Mouse (Mus musculus): ENCODE data around the gene Prl3b1. TPM values are rescaled to one million over a fixed set of nuclear protein-coding genes. Genes with fewer than 3 reads are reported as not detected.

Gene Prl3b1
- polyA plus RNA-seq (2016; fragmentation: Nextera tagmentation; extraction: Ambion mirVana), result 0.30 and 0.82 TPM in 2 replicates

- Histone ChIP-seq H3K27ac (no peak within 1 kb of the TSS), H3K9me3 (no peaks in the 10 kb centered on the region), H3K4me3 (no peak within 1 kb of the TSS), H3K4me1 (no peaks in the 10 kb centered on the region), H3K36me3 (no peaks in the 10 kb centered on the region), H3K27me3 (ENCODE audit: insufficient read depth, poor library complexity, severe bottlenecking) (no peaks in the 10 kb centered on the region)
- WGBS, result 78% methylated on average over 1 of the region's 1 CpGs
- DNase-seq (ENCODE audit: low spot score), result no peak
These were observed at the start of gene Prl3b1 for GRCm38 (mm10) chr13:27241547-27241946. TSS of gene Prl3b1 (plus strand) at chr13:27241847.

GRCm38 (mm10) chr13:27196359-27196758 is 45.3 kb upstream of the Prl3b1 start, which contains the start of gene Prl3c1:
TSS of gene Prl3c1 (plus strand) at chr13:27196659.
- Histone ChIP-seq H3K4me1 (no peaks in the 10 kb centered on the region), H3K27ac (no peak within 1 kb of the TSS), H3K27me3 (ENCODE audit: insufficient read depth, poor library complexity, severe bottlenecking) (no peaks in the 10 kb centered on the region), H3K36me3 (no peaks in the 10 kb centered on the region), H3K9me3 (no peaks in the 10 kb centered on the region), H3K4me3 (no peak within 1 kb of the TSS)
- 78% methylated on average over 1 of the region's 1 CpGs for WGBS
- no peak for DNase-seq (ENCODE audit: low spot score)

GRCm38 (mm10) chr13:27259136-27259535 is 17.5 kb downstream of the Prl3b1 start, which contains the start of gene Prl3a1:
TSS of gene Prl3a1 (plus strand) at chr13:27259436.
- Histone ChIP-seq H3K27ac (no peak within 1 kb of the TSS), H3K4me1 (no peaks in the 10 kb centered on the region), H3K27me3 (ENCODE audit: insufficient read depth, poor library complexity, severe bottlenecking) (no peaks in the 10 kb centered on the region), H3K36me3 (no peaks in the 10 kb centered on the region), H3K4me3 (no peak within 1 kb of the TSS), H3K9me3 (no peaks in the 10 kb centered on the region)
- 80% methylated on average over 4 of the region's 4 CpGs for WGBS
- DNase-seq (ENCODE audit: low spot score), result no peak

Other genes starting within 250 kb of the Prl3b1 start
- not detected in 2 replicates for gene Prl, start 184.3 kb upstream of the Prl3b1 start, polyA plus RNA-seq (2016; fragmentation: Nextera tagmentation; extraction: Ambion mirVana)
- gene Prl3d1, start 147.7 kb upstream of the Prl3b1 start, polyA plus RNA-seq (2016; fragmentation: Nextera tagmentation; extraction: Ambion mirVana), result not detected in 2 replicates
- gene Prl3d2, start 120.1 kb upstream of the Prl3b1 start, polyA plus RNA-seq (2016; fragmentation: Nextera tagmentation; extraction: Ambion mirVana), result not detected in 2 replicates
- gene Prl3d3, start 85.1 kb upstream of the Prl3b1 start, polyA plus RNA-seq (2016; fragmentation: Nextera tagmentation; extraction: Ambion mirVana), result not detected in 2 replicates
- not detected in 2 replicates for gene Prl3c1, start 45.2 kb upstream of the Prl3b1 start, polyA plus RNA-seq (2016; fragmentation: Nextera tagmentation; extraction: Ambion mirVana)
- gene Prl3a1, start 17.6 kb downstream of the Prl3b1 start, polyA plus RNA-seq (2016; fragmentation: Nextera tagmentation; extraction: Ambion mirVana), result not detected in 2 replicates
- gene Prl6a1, start 70.8 kb downstream of the Prl3b1 start, polyA plus RNA-seq (2016; fragmentation: Nextera tagmentation; extraction: Ambion mirVana), result not detected in 2 replicates
- gene Prl8a2, start 103.8 kb downstream of the Prl3b1 start, polyA plus RNA-seq (2016; fragmentation: Nextera tagmentation; extraction: Ambion mirVana), result 0.14 TPM in 1 of 2 replicates, not detected in the other
- gene Prl2b1, start 149.0 kb downstream of the Prl3b1 start, polyA plus RNA-seq (2016; fragmentation: Nextera tagmentation; extraction: Ambion mirVana), result not detected in 2 replicates
- not detected in 2 replicates for gene Prl8a6, start 196.8 kb downstream of the Prl3b1 start, polyA plus RNA-seq (2016; fragmentation: Nextera tagmentation; extraction: Ambion mirVana)

Data from heart, embryonic 10.5 days (tissue).